Mouse (Mus musculus): ENCODE data around the gene Itih4. TPM values are rescaled to one million over a fixed set of nuclear protein-coding genes. Genes with fewer than 3 reads are reported as not detected.

Gene Itih4
- polyA plus RNA-seq, 1 experiment from 2014 or later: 0.06 TPM

DNA sequence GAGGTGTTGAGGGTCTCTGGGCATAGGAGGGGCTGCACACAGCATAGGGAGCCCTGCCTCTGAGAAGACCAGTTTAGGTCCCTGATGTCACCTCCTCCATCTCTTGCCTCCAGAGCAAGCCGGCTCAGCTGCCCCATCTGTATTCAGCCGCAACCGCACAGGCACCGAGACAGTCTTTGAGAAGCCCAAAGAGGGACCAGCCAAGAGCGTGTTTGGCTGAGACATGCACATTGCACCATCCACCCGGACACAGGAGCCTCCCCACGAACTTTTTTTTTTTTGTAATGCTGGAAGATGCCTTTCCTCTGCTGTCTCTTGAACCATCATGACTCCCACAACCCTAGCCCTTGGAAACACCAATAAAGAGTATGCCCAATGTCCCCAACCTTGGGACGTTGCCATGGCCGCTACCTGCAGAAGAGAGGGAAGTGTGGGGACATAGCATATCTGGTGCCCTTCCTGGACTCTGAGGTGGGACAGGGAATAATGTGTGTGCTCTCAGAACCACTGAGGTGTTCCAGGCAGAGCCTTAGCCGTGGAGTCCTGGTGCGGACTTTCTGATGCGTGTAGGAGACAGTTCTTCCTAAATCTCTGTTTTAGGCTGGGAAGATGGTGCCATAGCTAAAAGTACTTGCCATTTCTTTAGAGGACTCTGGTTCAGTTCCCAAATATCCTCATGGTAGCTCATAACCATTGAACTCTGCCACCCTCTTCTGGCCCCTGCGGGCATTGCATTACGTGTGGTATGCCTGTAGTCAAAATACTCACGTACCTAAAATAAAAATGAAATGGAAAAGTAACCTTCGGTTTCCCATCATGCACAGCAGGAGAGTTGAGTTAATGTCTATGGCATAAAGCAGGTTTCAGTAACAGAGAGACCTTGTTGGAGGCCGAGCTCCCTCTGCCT is 5.2 kb upstream of the Itih4 start:
- Histone ChIP-seq H3K9me3 (no peaks in the 10 kb centered on the region), H3K9ac (no peak overlapping the region), H3K36me3 (peaks cover 19% of the 10 kb centered on the region), H3K27ac (no peak overlapping the region), H3K4me3 (no peak overlapping the region), H3K4me1 (peaks cover 14% of the 10 kb centered on the region), H3K27me3 (no peaks in the 10 kb centered on the region), H3K4me2 (replicated peaks) (no peak overlapping the region)
- 85% methylated on average over 17 of the region's 17 CpGs for WGBS
- ATAC-seq (ENCODE audit: low FRiP score, low read depth): no peak

GRCm38 (mm10) chr14:30881718-30882108 is 4.6 kb upstream of the Itih4 start:
- H3K9ac ChIP-seq: no peak overlapping the region
- H3K4me1 ChIP-seq: peaks cover 14% of the 10 kb centered on the region
- 79% methylated on average over 3 of the region's 3 CpGs for WGBS
- ATAC-seq (ENCODE audit: low FRiP score, low read depth): no peak
- H3K36me3 ChIP-seq: peaks cover 13% of the 10 kb centered on the region
- no peaks in the 10 kb centered on the region for H3K9me3 ChIP-seq
- no peak overlapping the region for H3K4me3 ChIP-seq
- H3K4me2 ChIP-seq (replicated peaks): no peak overlapping the region
- H3K27ac ChIP-seq: no peak overlapping the region
- no peaks in the 10 kb centered on the region for H3K27me3 ChIP-seq

DNA sequence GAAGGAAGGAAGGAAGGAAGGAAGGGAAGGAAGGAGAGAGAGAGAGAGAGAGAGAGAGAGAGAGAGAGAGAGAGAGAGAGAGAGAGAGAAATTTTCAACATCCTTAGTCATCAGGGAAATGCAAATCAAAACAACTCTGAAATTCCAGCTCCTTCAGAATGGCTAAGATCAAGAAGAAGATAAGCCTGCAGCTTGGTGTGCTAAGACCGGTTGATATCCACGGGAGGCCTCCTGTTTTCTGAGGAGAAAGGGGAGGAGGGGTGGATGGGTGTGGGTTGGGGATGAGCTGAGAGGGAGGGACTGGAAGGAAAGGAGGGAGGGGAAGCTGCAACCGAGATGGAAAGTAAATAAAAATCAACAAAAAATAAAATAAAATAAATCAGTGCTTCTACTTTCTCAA is 978 bp upstream of the Itih4 start:
- no peak overlapping the region for H3K27ac ChIP-seq
- H3K27me3 ChIP-seq: no peaks in the 10 kb centered on the region
- no peaks in the 10 kb centered on the region for H3K36me3 ChIP-seq
- peaks cover 8% of the 10 kb centered on the region; the same call in 1 of the 2 replicates for H3K4me1 ChIP-seq
- no peak overlapping the region for H3K4me3 ChIP-seq
- 18% methylated on average over 3 of the region's 3 CpGs for WGBS
- ATAC-seq (ENCODE audit: low FRiP score, low read depth): no peak
- no peak overlapping the region for H3K4me2 ChIP-seq (replicated peaks)
- no peak overlapping the region for H3K9ac ChIP-seq
- H3K9me3 ChIP-seq: no peaks in the 10 kb centered on the region

DNA sequence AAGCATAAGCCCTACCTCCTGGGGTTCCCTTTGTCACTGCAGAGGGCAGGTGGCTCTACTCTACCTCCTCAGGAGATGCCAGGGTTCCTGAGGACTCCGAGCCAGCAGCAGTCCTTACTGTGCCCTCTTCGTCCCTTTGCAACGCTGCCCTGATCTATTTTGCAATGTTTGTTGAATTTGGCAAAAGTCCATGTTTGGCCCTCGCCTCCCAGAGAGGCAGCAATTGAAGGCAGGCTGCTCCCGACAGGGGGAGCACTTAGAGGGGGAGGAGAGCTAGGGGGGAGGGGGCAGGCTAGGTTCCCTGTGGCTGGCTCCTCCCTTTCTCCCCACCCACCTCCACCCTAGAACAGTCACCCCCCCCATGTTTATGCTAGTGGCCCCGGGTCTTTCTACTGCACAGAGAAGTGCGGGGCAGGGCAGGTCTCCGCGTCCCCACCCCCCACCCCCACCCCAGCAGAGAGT is 2.0 kb downstream of the Itih4 start:
- ATAC-seq (ENCODE audit: low FRiP score, low read depth): no peak; the same call in 1 of the 2 replicates
- WGBS: 17% methylated on average over 9 of the region's 9 CpGs
- Histone ChIP-seq H3K9me3 (no peaks in the 10 kb centered on the region), H3K36me3 (no peaks in the 10 kb centered on the region), H3K27ac (no peak overlapping the region), H3K27me3 (no peaks in the 10 kb centered on the region), H3K9ac (no peak overlapping the region), H3K4me2 (replicated peaks) (peak overlapping the region; percentile 40), H3K4me1 (peaks cover 8% of the 10 kb centered on the region; the same call in 1 of the 2 replicates), H3K4me3 (no peak overlapping the region)

GRCm38 (mm10) chr14:30899972-30900371 is 13.7 kb downstream of the Itih4 start:
- no peak overlapping the region for H3K4me2 ChIP-seq (replicated peaks)
- no peaks in the 10 kb centered on the region for H3K27me3 ChIP-seq
- no peaks in the 10 kb centered on the region for H3K9me3 ChIP-seq
- no peak overlapping the region for H3K9ac ChIP-seq
- H3K36me3 ChIP-seq: no peaks in the 10 kb centered on the region
- 72% methylated on average over 3 of the region's 3 CpGs for WGBS
- no peak overlapping the region for H3K27ac ChIP-seq
- no peak overlapping the region for H3K4me3 ChIP-seq
- ATAC-seq (ENCODE audit: low FRiP score, low read depth): no peak
- H3K4me1 ChIP-seq: no peaks in the 10 kb centered on the region

- H3K27me3 ChIP-seq: no peaks in the 10 kb centered on the region
- no peak for ATAC-seq (ENCODE audit: low FRiP score, low read depth)
- H3K9me3 ChIP-seq: no peaks in the 10 kb centered on the region
- H3K4me2 ChIP-seq (replicated peaks): no peak overlapping the region
- H3K4me3 ChIP-seq: no peak overlapping the region
- H3K27ac ChIP-seq: no peak overlapping the region
- no peak overlapping the region for H3K9ac ChIP-seq
- H3K4me1 ChIP-seq: no peaks in the 10 kb centered on the region
- no peaks in the 10 kb centered on the region for H3K36me3 ChIP-seq
- 89% methylated on average over 5 of the region's 5 CpGs for WGBS
These were observed 16.4 kb downstream of the Itih4 start for GRCm38 (mm10) chr14:30902628-30903027.

DNA sequence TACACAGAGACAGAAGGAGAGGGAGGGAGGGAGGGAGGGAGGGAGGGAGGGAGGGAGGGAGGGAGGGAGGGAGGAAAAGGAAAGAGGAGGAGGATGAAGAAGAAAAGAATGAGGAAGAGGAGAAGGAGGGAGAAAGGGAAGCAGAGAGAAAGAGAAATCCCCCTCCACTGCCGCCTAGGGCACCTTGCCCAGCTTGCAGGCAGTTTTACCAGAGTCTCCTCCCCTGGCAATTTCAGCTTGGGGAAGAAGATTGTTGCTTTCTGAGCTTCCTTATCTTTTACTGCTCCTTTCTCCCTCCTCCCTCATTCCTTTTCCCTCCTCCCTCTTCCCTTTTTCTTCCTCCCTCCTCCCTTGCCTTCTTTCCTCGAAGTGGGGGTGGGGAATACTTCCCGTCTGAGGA is 16.8 kb downstream of the Itih4 start:
- WGBS: 60% methylated on average over 3 of the region's 3 CpGs
- no peaks in the 10 kb centered on the region for H3K36me3 ChIP-seq
- no peaks in the 10 kb centered on the region for H3K4me1 ChIP-seq
- no peak for ATAC-seq (ENCODE audit: low FRiP score, low read depth)
- H3K4me2 ChIP-seq (replicated peaks): no peak overlapping the region
- H3K27me3 ChIP-seq: no peaks in the 10 kb centered on the region
- no peak overlapping the region for H3K27ac ChIP-seq
- no peak overlapping the region for H3K4me3 ChIP-seq
- no peaks in the 10 kb centered on the region for H3K9me3 ChIP-seq
- H3K9ac ChIP-seq: no peak overlapping the region

GRCm38 (mm10) chr14:30904307-30904706 is 18.0 kb downstream of the Itih4 start:
- Histone ChIP-seq H3K27me3 (no peaks in the 10 kb centered on the region), H3K36me3 (no peaks in the 10 kb centered on the region), H3K4me1 (no peaks in the 10 kb centered on the region), H3K9ac (no peak overlapping the region), H3K27ac (no peak overlapping the region), H3K9me3 (no peaks in the 10 kb centered on the region), H3K4me2 (replicated peaks) (no peak overlapping the region), H3K4me3 (no peak overlapping the region)
- no peak for ATAC-seq (ENCODE audit: low FRiP score, low read depth)
- WGBS: 89% methylated on average over 8 of the region's 8 CpGs

- Histone ChIP-seq H3K4me3 (no peak overlapping the region), H3K36me3 (no peaks in the 10 kb centered on the region), H3K4me1 (no peaks in the 10 kb centered on the region), H3K9ac (no peak overlapping the region), H3K9me3 (no peaks in the 10 kb centered on the region), H3K27ac (no peak overlapping the region), H3K4me2 (replicated peaks) (no peak overlapping the region), H3K27me3 (no peaks in the 10 kb centered on the region)
- ATAC-seq (ENCODE audit: low FRiP score, low read depth): no peak
- 91% methylated on average over 6 of the region's 6 CpGs for WGBS
These were observed 19.7 kb downstream of the Itih4 start for GRCm38 (mm10) chr14:30906001-30906400.

DNA sequence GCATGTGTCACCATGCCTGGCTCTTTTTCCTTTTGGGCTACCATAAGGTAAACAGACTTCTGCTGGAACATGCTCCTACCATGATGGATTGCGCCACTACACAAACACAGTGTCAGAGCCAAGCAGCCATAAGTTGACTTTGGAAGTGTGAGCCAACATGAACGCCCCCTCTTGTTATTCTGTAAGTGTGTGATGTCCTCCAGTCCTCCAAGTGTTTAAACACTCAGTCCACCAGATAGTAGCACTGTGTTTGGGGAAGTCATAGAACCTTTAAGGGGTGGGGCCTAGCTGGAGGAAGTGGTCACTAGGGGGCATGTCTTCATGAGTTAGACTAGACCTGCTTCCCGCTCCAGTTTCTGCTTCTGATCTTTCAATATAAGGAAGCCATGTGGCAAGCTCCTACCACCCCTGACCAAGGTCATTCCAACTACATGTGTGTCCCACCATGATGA is 21.6 kb downstream of the Itih4 start:
- no peaks in the 10 kb centered on the region for H3K36me3 ChIP-seq
- 77% methylated on average over 3 of the region's 3 CpGs for WGBS
- no peak overlapping the region for H3K4me2 ChIP-seq (replicated peaks)
- H3K27ac ChIP-seq: no peak overlapping the region
- H3K9me3 ChIP-seq: no peaks in the 10 kb centered on the region
- no peak overlapping the region for H3K4me3 ChIP-seq
- no peak overlapping the region for H3K9ac ChIP-seq
- ATAC-seq (ENCODE audit: low FRiP score, low read depth): no peak
- H3K27me3 ChIP-seq: no peaks in the 10 kb centered on the region
- H3K4me1 ChIP-seq: no peaks in the 10 kb centered on the region; the same call in 1 of the 2 replicates

- no peak for ATAC-seq (ENCODE audit: low FRiP score, low read depth)
- H3K27ac ChIP-seq: no peak overlapping the region
- 89% methylated on average over 8 of the region's 8 CpGs for WGBS
These were observed 24.9 kb downstream of the Itih4 start for GRCm38 (mm10) chr14:30911141-30911540.

DNA sequence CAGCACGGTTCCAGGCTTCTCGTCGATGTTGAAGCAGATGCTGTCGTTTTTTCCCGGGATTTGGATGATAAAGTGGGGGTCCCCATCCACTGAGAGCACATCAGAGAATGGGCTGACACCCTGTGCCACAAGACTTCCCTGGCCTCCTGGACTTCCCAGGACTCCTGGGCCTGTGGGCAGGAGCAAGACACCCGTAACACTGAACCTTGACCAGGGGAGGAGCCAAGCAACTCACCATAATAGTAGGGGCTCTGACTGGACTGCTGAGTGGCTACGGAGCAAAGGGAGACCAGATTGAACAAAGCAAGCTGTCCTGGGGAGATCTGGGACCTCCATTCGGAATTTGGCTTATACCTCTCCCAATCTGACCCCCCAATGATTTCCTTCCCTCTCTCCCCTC is 26.4 kb downstream of the Itih4 start:
- WGBS: 79% methylated on average over 8 of the region's 8 CpGs
- H3K27me3 ChIP-seq: no peaks in the 10 kb centered on the region
- H3K9ac ChIP-seq: no peak overlapping the region
- no peak overlapping the region for H3K27ac ChIP-seq
- H3K9me3 ChIP-seq: no peaks in the 10 kb centered on the region
- H3K4me1 ChIP-seq: peaks cover 3% of the 10 kb centered on the region; the same call in 1 of the 2 replicates
- H3K4me3 ChIP-seq: no peak overlapping the region
- no peaks in the 10 kb centered on the region for H3K36me3 ChIP-seq
- no peak for ATAC-seq (ENCODE audit: low FRiP score, low read depth)
- no peak overlapping the region for H3K4me2 ChIP-seq (replicated peaks)

More at GRCm38 (mm10) chr14:30911141-30911540, 24.9 kb downstream of the Itih4 start:
- Histone ChIP-seq H3K9ac (no peak overlapping the region), H3K36me3 (no peaks in the 10 kb centered on the region), H3K4me2 (replicated peaks) (no peak overlapping the region), H3K4me1 (peaks cover 3% of the 10 kb centered on the region; the same call in 1 of the 2 replicates), H3K4me3 (no peak overlapping the region), H3K27me3 (no peaks in the 10 kb centered on the region), H3K9me3 (no peaks in the 10 kb centered on the region)

All from limb, embryonic 13.5 days (tissue).